Mouse (Mus musculus): ENCODE measurements around the gene Plcl2.

DNA sequence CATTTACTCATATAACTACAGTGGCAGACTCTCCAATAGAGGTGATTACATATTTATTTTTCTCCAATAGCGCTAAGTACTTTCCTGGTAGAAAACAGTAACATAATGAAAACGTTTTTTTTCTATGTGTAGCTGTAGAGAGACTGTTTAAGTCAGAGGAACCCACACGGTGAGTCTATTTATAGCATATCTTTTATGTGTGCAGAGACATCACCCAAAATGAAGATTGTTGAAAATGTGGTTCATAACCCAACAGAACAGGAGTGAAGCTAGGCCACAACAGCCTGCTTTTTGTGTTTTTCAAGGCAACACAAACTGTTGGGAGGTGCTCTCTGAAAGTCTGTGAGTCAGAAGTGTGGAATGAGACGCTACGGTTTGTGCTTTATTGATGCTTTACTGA lies 24.2 kb upstream of the Plcl2 start:
- TF ChIP-seq CTCF (IDR thresholded peaks at IDR 0.05; ENCODE audit: insufficient read depth, low read depth, low read length): no peak
- no peak for TF ChIP-seq POLR2A (IDR thresholded peaks at IDR 0.05; ENCODE audit: insufficient read depth, low read depth, low read length)
